Mouse (Mus musculus) adrenal gland (tissue): ENCODE data around the gene Cyp4b1.
"Not testable (repeated sequence)": the region's sequence is repeated elsewhere in the genome, so short reads cannot be mapped to it uniquely, and the experiment has no call there.

Experiments used
- intact Hi-C: fragments of 180-260 bp; cut with DNase I; formaldehyde crosslinking; loops from one replicate; pipeline ENCODE4 v1.15.1; 2025
- long read RNA-seq, 2 experiments: library from polyadenylated mRNA; unstranded; transcript quantifications; one replicate each; pipeline ENCODE4 v2.0.0; 2020; ENCODE audit warnings: borderline replicate concordance in 1 of 2; ENCODE audit not compliant: insufficient replicate concordance in 1 of 2

Gene Cyp4b1
- long read RNA-seq, experiment 1, transcript Cyp4b1-201 (12 exons, 1,892 nt): major isoform, 24 of 33 reads
- long read RNA-seq, experiment 1, partial matches to known transcripts: 5 of 33 reads
- long read RNA-seq, experiment 1, other reads (novel, unspliced or antisense): 4 of 33 reads
- long read RNA-seq, experiment 2, transcript Cyp4b1-201 (12 exons, 1,892 nt): major isoform, 31 of 43 reads
- long read RNA-seq, experiment 2, partial matches to known transcripts: 6 of 43 reads
- long read RNA-seq, experiment 2, other reads (novel, unspliced or antisense): 6 of 43 reads

GRCm38 (mm10) chr4:115647580-115647979, at the start of gene Cyp4b1:
Gene Cyp4b1, minus strand, starts transcription at chr4:115647723.
- intact Hi-C loops: no loop called here

- intact Hi-C loops: no loop called here
Measured at GRCm38 (mm10) chr4:115686299-115686698, 38.8 kb upstream of the Cyp4b1 start.

DNA sequence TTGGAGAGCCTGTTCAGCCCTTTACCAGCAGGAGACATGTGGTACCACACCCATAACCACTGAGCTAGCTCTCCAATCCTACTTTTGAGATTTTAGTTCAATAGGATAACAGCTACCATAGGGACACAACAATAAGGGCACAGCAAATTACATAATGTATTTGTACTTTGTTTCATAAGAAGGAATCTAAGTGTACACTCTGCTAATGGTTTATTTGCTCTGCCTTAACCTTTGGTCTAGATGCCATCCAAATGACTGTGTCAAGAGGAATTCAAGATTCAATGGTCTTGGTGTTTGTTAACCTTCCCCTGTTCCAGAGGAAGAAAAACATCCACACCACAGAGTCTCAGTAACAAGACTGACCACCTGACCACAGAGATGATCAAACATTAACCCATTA, 11.7 kb upstream of the Cyp4b1 start:
- intact Hi-C loops: no loop called here

DNA sequence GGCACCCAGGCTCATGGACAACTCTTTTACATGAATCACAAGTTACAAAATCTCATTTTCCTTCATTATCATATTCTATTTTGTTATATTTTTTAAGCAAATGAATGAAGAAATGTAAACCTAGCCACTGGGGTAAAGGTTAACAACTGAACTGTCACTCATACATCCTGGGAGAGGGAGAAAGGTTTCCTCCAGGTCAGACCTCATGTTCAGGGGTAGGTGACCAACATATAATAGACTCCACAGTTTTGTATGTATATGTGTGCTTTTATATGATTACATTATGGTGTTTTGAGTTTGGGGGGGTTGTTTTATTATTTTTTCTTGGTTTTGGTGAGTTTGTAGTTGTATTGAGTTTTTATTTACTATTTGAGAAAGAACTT, 10.3 kb upstream of the Cyp4b1 start:
- intact Hi-C loops: no loop called here

GRCm38 (mm10) chr4:115657104-115657866, 9.8 kb upstream of the Cyp4b1 start:
- intact Hi-C loops: no loop called here

- intact Hi-C loops: not testable (repeated sequence)
Measured at GRCm38 (mm10) chr4:115656535-115656922, 9.0 kb upstream of the Cyp4b1 start.

DNA sequence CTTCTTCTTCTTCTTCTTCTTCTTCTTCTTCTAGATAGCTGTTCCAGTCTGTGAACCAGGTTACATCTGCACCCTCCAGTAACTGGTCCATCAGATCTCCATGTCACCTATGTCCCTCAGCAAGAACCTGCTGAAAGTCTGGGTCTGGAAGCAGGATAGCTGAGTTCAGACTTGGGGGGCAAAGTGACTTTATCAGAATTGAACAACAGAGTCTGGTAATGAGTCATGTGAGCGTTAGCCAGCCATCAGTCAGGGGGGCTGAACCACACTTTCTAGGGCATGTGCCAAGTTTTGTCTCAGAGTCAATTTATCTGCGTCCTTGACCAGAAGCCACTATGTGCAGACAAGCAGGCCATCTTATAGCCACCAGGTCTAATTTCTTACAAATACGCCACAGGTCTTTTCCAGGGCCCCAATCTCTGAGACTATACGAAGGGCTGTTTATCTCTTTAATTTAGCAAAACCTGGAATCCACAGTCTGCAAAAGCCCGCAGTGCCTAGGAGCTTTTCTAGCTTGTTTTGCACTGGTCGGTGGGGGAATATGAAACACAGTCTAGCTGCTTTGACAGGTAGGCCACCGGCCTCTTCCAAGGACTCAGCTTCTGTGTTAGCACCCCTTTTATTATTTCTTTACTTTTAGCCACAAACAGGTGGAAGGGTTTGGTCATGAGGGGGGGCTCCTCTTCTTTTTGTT, 8.5 kb upstream of the Cyp4b1 start:
- intact Hi-C loops: not testable (repeated sequence)

GRCm38 (mm10) chr4:115650866-115651265, 3.3 kb upstream of the Cyp4b1 start:
- intact Hi-C loops: no loop called here

DNA sequence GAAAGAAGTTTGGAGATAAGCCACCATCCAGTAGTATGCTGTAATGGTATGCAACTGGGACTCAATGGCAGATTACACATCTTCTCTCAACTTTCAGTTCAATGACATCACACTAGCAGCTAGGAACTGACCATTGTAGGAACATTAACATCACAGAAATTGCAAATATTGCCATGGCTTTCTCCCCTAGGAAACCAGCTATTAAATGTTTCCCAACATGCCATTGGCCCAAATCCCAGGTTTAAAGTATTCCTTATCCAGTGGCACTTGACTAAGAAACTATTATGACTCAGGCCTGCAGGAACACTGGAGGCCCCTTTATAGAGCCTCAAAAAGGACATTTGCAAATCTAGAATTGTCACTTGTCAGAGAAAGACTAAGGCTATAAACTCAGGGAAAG, 1.8 kb upstream of the Cyp4b1 start:
- intact Hi-C loops: no loop called here

- intact Hi-C loops: no loop called here
Measured at GRCm38 (mm10) chr4:115648752-115649151, 1.2 kb upstream of the Cyp4b1 start.

GRCm38 (mm10) chr4:115645371-115645770, 2.2 kb downstream of the Cyp4b1 start:
- intact Hi-C loops: no loop called here

GRCm38 (mm10) chr4:115642967-115643754, 4.4 kb downstream of the Cyp4b1 start:
- intact Hi-C loops: no loop called here

- intact Hi-C loops: not testable (repeated sequence)
Measured at GRCm38 (mm10) chr4:115625560-115625959, 22.0 kb downstream of the Cyp4b1 start.

DNA sequence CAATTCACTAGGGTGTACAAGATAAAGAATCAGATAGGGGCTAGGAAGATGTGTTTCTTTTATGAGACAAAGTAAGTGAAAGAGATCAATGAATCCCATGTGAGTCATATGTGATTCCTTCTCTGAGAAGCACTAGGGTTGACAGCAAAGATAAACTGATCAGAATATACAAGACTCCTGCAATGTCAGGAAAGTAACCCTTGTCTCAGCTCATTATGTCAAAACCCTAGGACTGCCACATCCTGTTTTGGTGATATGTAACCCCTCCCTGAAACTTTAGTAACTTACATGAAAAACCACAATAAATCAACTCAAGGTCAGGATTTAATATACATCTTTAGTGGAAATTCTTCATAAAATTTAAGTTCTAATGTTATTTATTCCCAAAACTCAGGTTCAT, 33.5 kb downstream of the Cyp4b1 start:
- intact Hi-C loops: no loop called here

DNA sequence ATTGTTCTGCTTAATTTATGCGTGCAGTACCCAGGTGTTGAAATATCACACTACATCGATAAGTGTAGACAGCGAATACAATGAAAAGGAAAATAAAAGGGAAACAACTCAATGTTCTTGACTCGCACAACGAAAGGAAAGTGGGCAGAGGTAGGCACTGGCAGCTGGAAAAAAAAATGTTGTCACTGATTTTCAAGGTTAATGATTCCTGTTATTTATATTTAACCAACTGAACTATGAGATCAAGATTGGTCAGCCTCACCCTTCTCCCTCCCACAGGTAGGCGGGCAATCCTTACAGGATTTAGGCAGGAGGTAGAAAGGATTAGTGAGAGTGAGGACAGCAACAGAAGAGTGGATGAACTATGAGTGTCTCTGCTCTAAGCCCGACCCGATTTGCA, 46.9 kb downstream of the Cyp4b1 start, which contains the start of gene Cyp4a32:
Cyp4a32 (plus strand) TSS at position 359 of the 400 bp plus-strand sequence.
- intact Hi-C loops: not testable (repeated sequence)

GRCm38 (mm10) chr4:115596824-115597336, 50.6 kb downstream of the Cyp4b1 start:
- intact Hi-C loops: no loop called here

- intact Hi-C loops: no loop called here
Measured at GRCm38 (mm10) chr4:115596357-115596756, 51.2 kb downstream of the Cyp4b1 start.

- intact Hi-C loops: no loop called here
Measured at GRCm38 (mm10) chr4:115583036-115583435, 64.5 kb downstream of the Cyp4b1 start.

GRCm38 (mm10) chr4:115575776-115576175, 71.7 kb downstream of the Cyp4b1 start:
- intact Hi-C loops: no loop called here

GRCm38 (mm10) chr4:115575255-115575654, 72.3 kb downstream of the Cyp4b1 start:
- intact Hi-C loops: no loop called here
